Mouse (Mus musculus) ES-E14 (cell line): ENCODE results near the gene Klf4.

Source experiments
- HCFC1 ChIP-seq: IDR thresholded peaks from 2 replicates; pipeline ENCODE4 v1.6.1; 2012; ENCODE audit warnings: low read length, inconsistent platforms, borderline replicate concordance; ENCODE audit not compliant: insufficient read depth
- ZC3H11A ChIP-seq: IDR thresholded peaks from 2 replicates; pipeline ENCODE4 v1.6.1; 2012; ENCODE audit warnings: low read depth, mild to moderate bottlenecking, inconsistent platforms, low read length, borderline replicate concordance

DNA sequence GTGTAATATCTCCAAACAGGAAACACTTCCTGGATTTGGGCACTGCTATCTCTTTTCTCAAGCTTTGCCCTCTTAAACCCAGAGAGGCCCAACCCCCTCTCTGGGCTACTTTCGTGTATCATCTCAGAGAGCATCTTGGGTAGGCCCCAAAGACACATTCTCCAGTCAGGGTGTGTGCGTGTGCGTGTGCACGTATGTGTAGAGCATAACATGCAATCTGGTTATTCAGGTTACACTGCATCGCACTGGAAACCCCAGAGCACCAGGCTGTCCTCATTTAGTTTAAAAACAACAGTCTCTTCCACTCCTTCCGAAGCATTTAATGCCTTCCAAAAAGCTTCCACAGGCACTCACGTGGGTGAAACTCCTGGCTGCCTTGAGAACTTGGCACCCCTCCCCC is 35.9 kb downstream of the Klf4 start:
- TF ChIP-seq ZC3H11A (no peak), HCFC1 (no peak)
